Mouse (Mus musculus): ENCODE measurements around the gene Syt1. TPM values are rescaled to one million over a fixed set of nuclear protein-coding genes. Genes with fewer than 3 reads are reported as not detected.

Syt1 gene
- polyA plus RNA-seq, 1 experiment from 2014 or later: 78.8 TPM

DNA sequence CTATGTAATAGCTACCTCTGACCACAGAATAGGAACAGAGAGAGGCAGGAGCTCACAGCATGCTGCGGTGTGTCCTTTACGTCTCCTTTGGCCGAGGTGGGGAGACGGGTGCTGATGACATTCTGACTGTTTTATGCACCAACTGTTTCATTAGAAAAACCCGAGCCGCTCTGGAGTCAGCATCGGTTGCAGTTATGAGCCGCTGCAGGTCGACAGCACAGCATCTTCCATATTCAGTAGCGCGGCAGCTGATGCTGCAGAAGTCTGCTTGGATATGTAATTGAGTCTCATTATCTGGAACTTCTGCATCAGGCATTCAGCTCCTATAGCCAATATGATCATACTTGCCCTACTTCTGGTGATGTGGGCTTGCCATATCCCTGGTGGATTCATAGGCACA lies 485.3 kb downstream of the Syt1 start:
- ATAC-seq (ENCODE audit: low FRiP score): no peak
- Histone ChIP-seq H3K27me3 (no peaks in the 10 kb centered on the region), H3K9me3 (no peaks in the 10 kb centered on the region), H3K27ac (no peak overlapping the region), H3K4me2 (no peak overlapping the region), H3K9ac (no peak overlapping the region), H3K4me3 (no peak overlapping the region), H3K4me1 (replicated peaks) (peaks cover 10% of the 10 kb centered on the region), H3K36me3 (no peaks in the 10 kb centered on the region)
- 85% methylated on average over 11 of the region's 11 CpGs for WGBS

GRCm38 (mm10) chr10:108524306-108525029 lies 486.3 kb downstream of the Syt1 start:
- H3K27me3 ChIP-seq: no peaks in the 10 kb centered on the region
- peaks cover 10% of the 10 kb centered on the region for H3K4me1 ChIP-seq (replicated peaks)
- H3K9me3 ChIP-seq: no peaks in the 10 kb centered on the region
- no peak overlapping the region for H3K4me2 ChIP-seq
- peak overlapping the region; percentile 24 for H3K27ac ChIP-seq
- H3K36me3 ChIP-seq: no peaks in the 10 kb centered on the region
- H3K4me3 ChIP-seq: no peak overlapping the region
- WGBS: 47% methylated on average over 6 of the region's 6 CpGs
- peak; percentile 77; the same call in 1 of the 2 replicates for ATAC-seq (ENCODE audit: low FRiP score)
- H3K9ac ChIP-seq: no peak overlapping the region

- peaks cover 4% of the 10 kb centered on the region for H3K4me1 ChIP-seq (replicated peaks)
- no peak overlapping the region for H3K4me2 ChIP-seq
- no peak overlapping the region for H3K9ac ChIP-seq
- no peak for ATAC-seq (ENCODE audit: low FRiP score)
- 66% methylated on average over 6 of the region's 6 CpGs for WGBS
- H3K27me3 ChIP-seq: no peaks in the 10 kb centered on the region
- H3K4me3 ChIP-seq: no peak overlapping the region
- no peak overlapping the region for H3K27ac ChIP-seq
- H3K36me3 ChIP-seq: no peaks in the 10 kb centered on the region
- H3K9me3 ChIP-seq: no peaks in the 10 kb centered on the region
Measured at GRCm38 (mm10) chr10:108519156-108519555, 491.6 kb downstream of the Syt1 start.

DNA sequence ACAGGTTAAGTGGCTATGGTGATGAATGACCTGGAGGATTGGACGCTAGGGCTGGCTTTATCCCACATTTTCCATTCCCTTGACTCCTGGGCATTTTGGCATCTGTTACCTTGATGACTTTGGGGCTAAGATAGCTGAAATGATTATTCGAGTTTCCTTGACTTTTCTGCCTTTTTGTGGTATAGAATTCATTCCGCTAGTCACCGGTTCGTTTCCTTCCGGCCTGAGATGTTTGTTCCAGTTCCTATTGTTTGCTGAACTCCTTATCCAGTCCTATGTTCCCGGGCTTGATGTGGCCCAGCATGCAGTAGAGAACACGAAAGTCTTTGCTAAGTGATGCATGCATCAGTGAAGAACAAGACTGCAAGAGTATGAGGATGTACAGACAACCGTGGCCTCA lies 493.7 kb downstream of the Syt1 start:
- Histone ChIP-seq H3K4me3 (no peak overlapping the region), H3K36me3 (no peaks in the 10 kb centered on the region), H3K4me2 (no peak overlapping the region), H3K27ac (no peak overlapping the region), H3K9ac (no peak overlapping the region), H3K4me1 (replicated peaks) (no peaks in the 10 kb centered on the region), H3K9me3 (no peaks in the 10 kb centered on the region), H3K27me3 (no peaks in the 10 kb centered on the region)
- 75% methylated on average over 9 of the region's 9 CpGs for WGBS
- no peak for ATAC-seq (ENCODE audit: low FRiP score)

GRCm38 (mm10) chr10:108514671-108515070 lies 496.1 kb downstream of the Syt1 start:
- H3K4me3 ChIP-seq: no peak overlapping the region
- H3K4me1 ChIP-seq (replicated peaks): no peaks in the 10 kb centered on the region
- ATAC-seq (ENCODE audit: low FRiP score): no peak
- no peaks in the 10 kb centered on the region for H3K36me3 ChIP-seq
- 57% methylated on average over 7 of the region's 7 CpGs for WGBS
- no peak overlapping the region for H3K27ac ChIP-seq
- H3K9me3 ChIP-seq: no peaks in the 10 kb centered on the region
- H3K9ac ChIP-seq: no peak overlapping the region
- no peaks in the 10 kb centered on the region for H3K27me3 ChIP-seq
- H3K4me2 ChIP-seq: no peak overlapping the region

GRCm38 (mm10) chr10:108509579-108509978 lies 501.2 kb downstream of the Syt1 start:
- H3K4me3 ChIP-seq: no peak overlapping the region
- no peak overlapping the region for H3K27ac ChIP-seq
- H3K27me3 ChIP-seq: no peaks in the 10 kb centered on the region
- no peak overlapping the region for H3K4me2 ChIP-seq
- no peaks in the 10 kb centered on the region for H3K9me3 ChIP-seq
- no peak overlapping the region for H3K9ac ChIP-seq
- WGBS: 88% methylated on average over 3 of the region's 3 CpGs
- H3K4me1 ChIP-seq (replicated peaks): peaks cover 11% of the 10 kb centered on the region; the same call in 1 of the 2 replicates
- H3K36me3 ChIP-seq: no peaks in the 10 kb centered on the region
- ATAC-seq (ENCODE audit: low FRiP score): no peak

GRCm38 (mm10) chr10:108506917-108507316 lies 503.9 kb downstream of the Syt1 start:
- no peak overlapping the region for H3K27ac ChIP-seq
- no peak overlapping the region for H3K4me2 ChIP-seq
- no peaks in the 10 kb centered on the region for H3K27me3 ChIP-seq
- no peak overlapping the region for H3K4me3 ChIP-seq
- 80% methylated on average over 4 of the region's 4 CpGs for WGBS
- no peaks in the 10 kb centered on the region for H3K36me3 ChIP-seq
- H3K9me3 ChIP-seq: no peaks in the 10 kb centered on the region
- no peak for ATAC-seq (ENCODE audit: low FRiP score)
- peaks cover 18% of the 10 kb centered on the region; the same call in 1 of the 2 replicates for H3K4me1 ChIP-seq (replicated peaks)
- no peak overlapping the region for H3K9ac ChIP-seq

- Histone ChIP-seq H3K27me3 (no peaks in the 10 kb centered on the region), H3K9ac (no peak overlapping the region), H3K36me3 (peaks cover 6% of the 10 kb centered on the region; the same call in 1 of the 2 replicates), H3K27ac (no peak overlapping the region), H3K4me2 (no peak overlapping the region), H3K4me1 (replicated peaks) (peaks cover 18% of the 10 kb centered on the region; the same call in 1 of the 2 replicates), H3K9me3 (no peaks in the 10 kb centered on the region), H3K4me3 (no peak overlapping the region)
- no peak for ATAC-seq (ENCODE audit: low FRiP score)
- 60% methylated on average over 7 of the region's 7 CpGs for WGBS
Measured at GRCm38 (mm10) chr10:108504925-108505324, 505.9 kb downstream of the Syt1 start.

DNA sequence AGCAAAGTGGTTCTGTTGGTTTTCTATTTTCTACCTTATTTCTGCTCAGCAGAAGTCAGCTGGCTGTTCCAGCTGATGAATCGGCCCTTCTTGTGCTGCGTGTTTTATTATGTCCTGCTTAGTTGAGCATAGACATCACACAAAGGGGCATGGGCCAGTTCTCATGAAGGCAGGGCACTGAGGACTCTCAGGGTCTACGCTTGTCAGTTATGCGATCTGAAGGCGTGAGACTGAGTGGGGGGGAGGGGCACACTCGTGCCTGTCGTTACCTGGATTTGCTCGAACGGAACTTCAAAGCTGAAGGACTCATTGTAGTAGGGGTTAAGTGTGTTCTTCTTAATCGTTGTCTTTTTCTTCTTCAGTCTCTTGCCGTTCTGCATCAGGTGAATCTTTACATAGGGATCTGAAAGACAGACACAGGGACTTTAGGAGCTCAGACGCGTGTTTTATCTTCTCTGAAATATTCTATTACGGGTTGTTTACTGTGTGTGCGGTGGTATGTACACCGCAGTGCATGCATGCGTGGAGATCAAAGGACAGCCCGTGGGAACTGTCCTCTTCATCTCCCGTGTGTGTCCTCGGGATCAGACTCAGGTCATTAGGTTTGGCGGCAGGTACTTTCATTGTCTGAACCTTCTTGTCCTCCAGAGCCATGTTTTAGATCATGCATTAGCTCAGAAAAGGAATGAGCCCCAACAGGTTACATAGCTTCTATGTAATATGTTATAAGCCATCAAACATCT lies 506.5 kb downstream of the Syt1 start:
- H3K36me3 ChIP-seq: peaks cover 6% of the 10 kb centered on the region; the same call in 1 of the 2 replicates
- no peak overlapping the region; the same call in 1 of the 2 replicates for H3K27ac ChIP-seq
- 70% methylated on average over 21 of the region's 21 CpGs for WGBS

DNA sequence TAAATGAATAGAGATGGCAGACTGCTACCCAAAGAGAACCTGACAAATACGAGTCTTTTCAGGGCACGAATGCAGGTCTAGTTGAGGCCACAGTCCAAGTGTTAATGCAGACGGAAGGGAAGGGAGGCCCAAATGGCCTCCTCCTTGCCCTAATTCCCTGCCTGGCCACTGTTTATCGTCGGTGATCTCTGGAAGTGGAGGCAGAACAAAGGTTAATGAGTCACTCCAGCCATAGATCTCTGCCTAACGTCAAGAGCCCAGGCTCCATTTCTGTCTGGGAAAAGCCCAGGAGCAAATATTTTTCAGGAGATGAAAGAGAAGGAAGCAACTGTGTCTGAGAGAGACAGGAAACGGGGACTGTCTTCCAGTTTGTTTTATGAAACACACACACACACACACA lies 520.6 kb downstream of the Syt1 start:
- no peak overlapping the region for H3K27ac ChIP-seq
- H3K4me3 ChIP-seq: no peak overlapping the region
- H3K4me2 ChIP-seq: no peak overlapping the region
- no peaks in the 10 kb centered on the region for H3K36me3 ChIP-seq
- WGBS: 73% methylated on average over 7 of the region's 7 CpGs
- no peak for ATAC-seq (ENCODE audit: low FRiP score)
- H3K9ac ChIP-seq: no peak overlapping the region
- H3K27me3 ChIP-seq: no peaks in the 10 kb centered on the region
- no peaks in the 10 kb centered on the region for H3K9me3 ChIP-seq
- H3K4me1 ChIP-seq (replicated peaks): no peaks in the 10 kb centered on the region

More for the DNA sequence above, 506.5 kb downstream of the Syt1 start:
- Histone ChIP-seq H3K9me3 (no peaks in the 10 kb centered on the region), H3K27me3 (no peaks in the 10 kb centered on the region), H3K4me1 (replicated peaks) (peaks cover 18% of the 10 kb centered on the region; the same call in 1 of the 2 replicates), H3K4me2 (no peak overlapping the region), H3K4me3 (no peak overlapping the region), H3K9ac (no peak overlapping the region)
- no peak for ATAC-seq (ENCODE audit: low FRiP score)

- Histone ChIP-seq H3K27me3 (no peaks in the 10 kb centered on the region), H3K4me1 (replicated peaks) (no peaks in the 10 kb centered on the region), H3K27ac (no peak overlapping the region), H3K9me3 (no peaks in the 10 kb centered on the region), H3K36me3 (no peaks in the 10 kb centered on the region), H3K4me3 (no peak overlapping the region), H3K4me2 (no peak overlapping the region), H3K9ac (no peak overlapping the region)
- ATAC-seq (ENCODE audit: low FRiP score): no peak
- 88% methylated on average over 10 of the region's 10 CpGs for WGBS
Measured at GRCm38 (mm10) chr10:108483991-108484390, 526.8 kb downstream of the Syt1 start.

DNA sequence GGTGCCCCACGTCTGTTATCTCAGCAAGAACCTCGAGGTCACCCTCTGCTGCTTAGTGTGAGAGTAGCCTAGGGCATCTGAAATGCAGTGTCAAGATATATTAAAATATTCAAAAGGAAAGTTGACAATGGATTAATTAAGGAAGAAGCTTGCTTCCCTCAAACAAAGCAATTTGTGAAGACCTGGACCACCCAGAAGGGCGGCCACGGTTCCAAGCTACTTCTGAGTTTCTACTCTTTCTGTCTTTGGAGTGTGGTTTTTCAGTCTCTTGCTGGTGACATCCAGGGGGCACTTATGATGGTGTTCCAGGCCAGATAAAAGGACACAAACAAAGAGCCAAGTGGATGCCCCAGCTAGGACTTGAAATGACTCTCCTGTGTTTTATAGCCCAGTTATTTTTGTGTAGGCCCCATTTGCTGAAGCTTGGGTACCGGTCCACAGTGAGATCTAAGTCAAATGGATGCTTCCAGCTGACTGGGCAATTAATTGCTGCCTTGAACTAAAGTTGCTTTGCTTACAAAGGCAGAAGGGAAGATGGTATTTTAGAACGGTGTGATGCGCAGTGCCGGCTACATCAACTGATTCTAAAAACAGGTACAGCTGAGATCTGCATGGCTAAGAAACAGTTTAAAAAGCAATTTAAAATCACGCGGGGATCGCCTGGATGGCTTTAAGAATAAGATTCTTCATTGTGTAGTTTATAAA lies 530.5 kb downstream of the Syt1 start:
- H3K9ac ChIP-seq: no peak overlapping the region
- no peak for ATAC-seq (ENCODE audit: low FRiP score)
- no peak overlapping the region for H3K4me2 ChIP-seq
- no peaks in the 10 kb centered on the region for H3K27me3 ChIP-seq
- WGBS: 78% methylated on average over 11 of the region's 11 CpGs
- H3K36me3 ChIP-seq: no peaks in the 10 kb centered on the region
- peaks cover 4% of the 10 kb centered on the region for H3K9me3 ChIP-seq
- no peak overlapping the region for H3K27ac ChIP-seq
- no peak overlapping the region for H3K4me3 ChIP-seq
- no peaks in the 10 kb centered on the region for H3K4me1 ChIP-seq (replicated peaks)
